Mouse (Mus musculus): ENCODE results near the gene Gm26602. TPM values are rescaled to one million over a fixed set of nuclear protein-coding genes. Genes with fewer than 3 reads are reported as not detected.
"Not testable (repeated sequence)": the region's sequence is repeated elsewhere in the genome, so short reads cannot be mapped to it uniquely, and the experiment has no call there.

The Gm26602 gene
- total RNA-seq, 2 experiments from 2014 or later: not detected

DNA sequence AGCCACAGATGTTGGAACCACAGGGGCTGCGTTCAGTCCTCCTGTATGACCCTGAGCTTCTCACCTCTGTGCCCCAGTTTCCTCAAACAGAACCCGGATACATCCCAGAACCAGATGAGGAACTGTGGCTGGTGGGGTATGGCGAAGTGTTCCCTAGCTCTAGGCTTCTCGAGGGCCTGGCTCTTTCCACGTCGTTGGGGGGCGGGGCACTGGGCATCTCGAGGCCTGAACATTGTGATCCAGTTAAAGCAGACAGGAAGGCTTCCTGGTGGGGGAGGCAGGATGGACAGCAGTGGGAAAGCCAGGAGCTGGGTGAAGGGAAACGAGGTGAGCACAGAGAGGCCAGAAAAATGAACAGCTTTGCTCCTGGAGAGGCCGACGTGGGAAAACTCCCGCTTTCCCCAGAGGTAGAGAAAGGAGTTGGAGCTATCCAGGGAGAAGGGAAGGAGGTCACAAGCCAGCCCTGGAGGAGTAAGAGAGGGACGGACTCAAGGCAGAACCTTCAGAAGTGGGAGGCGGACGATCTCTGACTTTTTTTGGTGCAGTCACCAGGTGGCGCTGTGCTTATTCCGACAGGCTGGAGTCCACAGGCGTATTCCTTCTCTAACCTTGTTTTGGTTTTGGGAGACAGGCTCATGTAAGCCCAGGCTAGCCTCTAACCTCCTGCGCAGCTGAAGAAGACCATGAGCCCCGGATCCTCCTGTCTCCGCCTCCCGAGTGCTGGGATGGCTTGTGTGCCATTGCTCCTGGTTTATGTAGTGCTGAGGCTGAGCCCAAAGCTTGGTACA is 27.2 kb upstream of the Gm26602 start:
- DNase-seq (ENCODE audit: extremely low spot score in 1 of 2, low spot score in 2 of 2): peak; percentile 59 to 86
- intact Hi-C loops (cut with DNase I): no loop called here

- DNase-seq (ENCODE audit: extremely low spot score in 1 of 2, low spot score in 2 of 2): peak in 1 of 2 experiments; percentile 60
Measured at GRCm38 (mm10) chr10:79884446-79884845, 26.2 kb upstream of the Gm26602 start.

DNA sequence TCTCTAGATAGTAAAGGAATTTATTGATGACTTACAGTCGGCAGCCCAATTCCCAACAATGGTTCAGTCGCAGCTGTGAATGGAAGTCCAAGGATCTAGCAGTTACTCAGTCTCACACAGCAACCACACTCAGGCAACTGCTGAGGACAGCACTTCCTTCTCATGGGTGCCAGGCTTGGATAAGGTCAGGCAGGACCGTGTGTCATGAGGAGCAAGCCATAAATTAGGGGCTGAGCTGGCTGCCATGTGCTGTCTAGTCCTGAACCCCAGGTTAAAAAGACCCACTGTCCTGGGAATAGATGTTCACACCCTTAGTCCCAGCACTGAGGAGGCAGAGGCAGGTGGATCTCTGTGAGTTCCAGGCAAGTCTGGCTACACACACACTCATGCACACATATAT is 25.7 kb upstream of the Gm26602 start:
- not testable (repeated sequence) for DNase-seq (ENCODE audit: extremely low spot score in 1 of 2, low spot score in 2 of 2)
- intact Hi-C loops (cut with DNase I): loop anchor here (5.0 kb wide), 1 partner anchor 37 kb away; the partner anchor contains the start of gene R3hdm4

More at GRCm38 (mm10) chr10:79884446-79884845, 26.2 kb upstream of the Gm26602 start:
- intact Hi-C loops (cut with DNase I): no loop called here

DNA sequence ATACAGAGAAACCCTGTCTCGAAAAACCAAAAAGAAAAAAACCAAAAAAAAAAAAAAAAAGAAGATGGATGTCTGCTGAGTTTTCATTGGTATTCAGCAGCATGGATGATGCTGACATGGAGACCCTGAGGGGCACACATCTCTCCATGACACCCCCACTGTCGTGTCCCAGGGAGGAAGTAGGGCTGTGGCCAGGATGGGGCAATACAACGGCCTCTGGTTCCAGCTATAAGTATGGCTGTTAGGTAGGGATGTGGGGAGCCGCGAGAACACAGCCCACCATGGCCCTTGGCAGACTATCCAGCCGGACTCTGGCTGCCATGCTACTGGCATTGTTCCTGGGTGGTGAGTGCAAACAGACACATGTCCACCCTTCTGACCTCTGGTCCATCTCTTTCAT is 24.6 kb upstream of the Gm26602 start, which contains the start of gene Elane:
TSS of gene Elane (plus strand) at position 194 of the 400 bp plus-strand sequence.
- intact Hi-C loops (cut with DNase I): loop anchor here (5.0 kb wide), 1 partner anchor 36 kb away; the partner anchor contains the start of gene R3hdm4
- DNase-seq (ENCODE audit: extremely low spot score in 1 of 2, low spot score in 2 of 2): no peak

DNA sequence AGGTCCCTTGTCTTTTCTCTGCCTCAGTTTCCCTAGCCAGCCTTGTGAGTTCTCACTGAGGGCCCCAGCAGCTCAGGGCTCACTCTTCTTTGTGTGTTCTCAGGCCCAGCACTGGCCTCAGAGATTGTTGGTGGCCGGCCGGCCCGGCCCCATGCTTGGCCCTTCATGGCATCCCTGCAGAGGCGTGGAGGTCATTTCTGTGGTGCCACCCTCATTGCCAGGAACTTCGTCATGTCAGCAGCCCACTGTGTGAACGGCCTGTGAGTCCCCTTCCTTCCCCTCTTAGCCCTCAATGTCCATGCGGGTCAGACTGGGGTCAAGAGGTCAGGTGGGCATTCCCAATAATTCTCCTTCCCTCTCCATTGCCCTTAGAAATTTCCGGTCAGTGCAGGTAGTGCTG is 24.0 kb upstream of the Gm26602 start:
- no peak for DNase-seq (ENCODE audit: extremely low spot score in 1 of 2, low spot score in 2 of 2)
- intact Hi-C loops (cut with DNase I): loop anchor here (5.0 kb wide), 1 partner anchor 36 kb away; the partner anchor contains the start of gene R3hdm4

- no peak for DNase-seq (ENCODE audit: extremely low spot score in 1 of 2, low spot score in 2 of 2)
- intact Hi-C loops (cut with DNase I): loop anchor here (5.0 kb wide), 1 partner anchor 33 kb away; the partner anchor contains the start of gene R3hdm4
Measured at GRCm38 (mm10) chr10:79889386-79889785, 21.3 kb upstream of the Gm26602 start.

DNA sequence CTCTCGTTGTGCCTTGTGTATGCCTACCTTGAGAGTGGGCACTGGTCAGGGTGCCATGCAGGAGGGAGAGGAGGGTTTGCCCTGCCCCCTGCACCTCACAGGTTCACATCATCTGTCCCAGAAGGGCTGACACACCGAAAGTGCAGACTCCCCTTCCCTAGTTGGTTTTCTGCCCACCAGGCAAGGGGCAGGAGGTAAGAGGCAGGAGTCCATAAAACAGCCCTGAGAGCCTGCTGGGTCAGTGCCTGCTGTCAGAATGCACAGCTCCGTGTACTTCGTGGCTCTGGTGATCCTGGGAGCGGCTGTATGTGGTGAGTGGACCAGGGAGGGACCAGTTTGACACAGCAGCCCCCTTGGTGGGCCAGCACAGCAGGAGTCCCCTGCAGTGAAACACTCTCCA is 20.0 kb upstream of the Gm26602 start, which contains the start of gene Cfd:
TSS of gene Cfd (plus strand) at position 184 of the 400 bp plus-strand sequence.
- intact Hi-C loops (cut with DNase I): no loop called here

GRCm38 (mm10) chr10:79892451-79893118 is 18.1 kb upstream of the Gm26602 start:
- intact Hi-C loops (cut with DNase I): not testable (repeated sequence)
- peak; percentile 51 to 78 for DNase-seq (ENCODE audit: extremely low spot score in 1 of 2, low spot score in 2 of 2)

More for the DNA sequence above, 20.0 kb upstream of the Gm26602 start, which contains the start of gene Cfd:
- DNase-seq (ENCODE audit: extremely low spot score in 1 of 2, low spot score in 2 of 2): no peak

DNA sequence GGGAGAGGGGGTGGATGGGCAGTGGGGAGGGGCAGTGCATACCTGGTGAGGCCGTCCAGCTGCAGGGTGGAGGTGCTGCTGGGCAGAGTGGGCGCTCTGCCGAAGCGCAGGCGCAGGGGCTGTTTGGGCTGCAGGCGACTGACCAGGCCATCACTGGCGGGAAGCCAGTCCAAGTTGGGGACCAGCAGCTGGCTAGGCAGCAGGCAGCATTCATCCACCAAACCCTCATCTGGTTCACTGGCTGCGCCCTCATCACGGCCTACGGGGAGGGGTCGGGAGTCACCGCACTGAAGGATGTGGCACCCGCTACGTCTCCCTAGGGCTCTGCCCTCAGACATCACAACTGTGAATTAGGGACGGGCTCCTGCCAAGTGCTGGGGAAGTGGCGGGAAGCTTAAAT is 14.3 kb upstream of the Gm26602 start:
- no peak for DNase-seq (ENCODE audit: extremely low spot score in 1 of 2, low spot score in 2 of 2)
- intact Hi-C loops (cut with DNase I): no loop called here

- intact Hi-C loops (cut with DNase I): no loop called here
- DNase-seq (ENCODE audit: extremely low spot score in 1 of 2, low spot score in 2 of 2): no peak
Measured at GRCm38 (mm10) chr10:79896814-79897213, 13.8 kb upstream of the Gm26602 start.

- intact Hi-C loops (cut with DNase I): no loop called here
- no peak for DNase-seq (ENCODE audit: extremely low spot score in 1 of 2, low spot score in 2 of 2)
Measured at GRCm38 (mm10) chr10:79897316-79898245, 13.1 kb upstream of the Gm26602 start.

DNA sequence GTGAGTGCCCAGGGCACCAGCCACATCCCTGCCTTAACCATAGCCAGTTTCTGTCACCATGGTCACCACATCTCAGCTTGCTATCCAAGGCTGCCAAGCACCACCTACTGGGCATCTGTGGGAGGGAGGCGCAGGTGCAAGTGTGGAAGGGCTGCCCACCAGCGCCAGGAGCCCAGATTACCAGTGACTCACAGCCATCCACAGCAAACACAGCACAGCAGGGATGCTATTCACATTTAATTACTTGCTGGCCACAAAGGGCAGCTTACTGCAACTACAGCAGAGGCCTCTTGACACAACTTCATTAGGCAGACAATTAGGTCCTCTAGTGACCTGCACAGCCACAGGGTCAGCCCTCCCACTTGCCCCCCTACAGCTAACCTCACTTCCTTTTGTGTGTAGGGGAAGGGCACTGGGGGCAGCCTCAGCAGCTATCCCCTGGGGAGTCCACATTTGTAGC is 9.7 kb upstream of the Gm26602 start:
- intact Hi-C loops (cut with DNase I): no loop called here

DNA sequence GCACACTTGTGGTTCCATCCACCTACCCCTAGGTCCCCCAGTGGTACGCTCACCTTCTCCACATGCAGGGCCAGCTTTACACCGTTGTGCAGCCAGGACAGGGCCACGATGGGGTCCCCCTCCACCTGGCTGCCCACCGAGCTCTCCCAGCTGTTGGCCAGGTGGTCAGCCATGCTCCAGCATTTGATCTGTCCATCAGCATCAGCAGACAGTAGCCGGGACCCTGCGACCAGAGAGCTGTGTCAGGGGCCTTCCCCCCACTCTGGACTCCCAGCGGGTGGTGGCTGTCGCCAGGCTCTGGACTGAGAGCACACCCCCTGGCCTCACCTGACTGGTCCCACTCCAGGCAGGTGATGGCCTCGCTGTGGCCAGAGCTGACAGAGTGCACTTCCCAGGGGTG is 3.9 kb upstream of the Gm26602 start:
- intact Hi-C loops (cut with DNase I): no loop called here
- no peak for DNase-seq (ENCODE audit: extremely low spot score in 1 of 2, low spot score in 2 of 2)

More for the DNA sequence above, 9.7 kb upstream of the Gm26602 start:
- no peak for DNase-seq (ENCODE audit: extremely low spot score in 1 of 2, low spot score in 2 of 2)

- no peak for DNase-seq (ENCODE audit: extremely low spot score in 1 of 2, low spot score in 2 of 2)
- intact Hi-C loops (cut with DNase I): no loop called here
Measured at GRCm38 (mm10) chr10:79907415-79907814, 3.2 kb upstream of the Gm26602 start.

- DNase-seq (ENCODE audit: extremely low spot score in 1 of 2, low spot score in 2 of 2): peak; percentile 90 to 97
- intact Hi-C loops (cut with DNase I): no loop called here
Measured at GRCm38 (mm10) chr10:79908167-79909091, 2.2 kb upstream of the Gm26602 start, which contains the start of gene Med16. Med16 (minus strand) TSS chr10:79908923.

DNA sequence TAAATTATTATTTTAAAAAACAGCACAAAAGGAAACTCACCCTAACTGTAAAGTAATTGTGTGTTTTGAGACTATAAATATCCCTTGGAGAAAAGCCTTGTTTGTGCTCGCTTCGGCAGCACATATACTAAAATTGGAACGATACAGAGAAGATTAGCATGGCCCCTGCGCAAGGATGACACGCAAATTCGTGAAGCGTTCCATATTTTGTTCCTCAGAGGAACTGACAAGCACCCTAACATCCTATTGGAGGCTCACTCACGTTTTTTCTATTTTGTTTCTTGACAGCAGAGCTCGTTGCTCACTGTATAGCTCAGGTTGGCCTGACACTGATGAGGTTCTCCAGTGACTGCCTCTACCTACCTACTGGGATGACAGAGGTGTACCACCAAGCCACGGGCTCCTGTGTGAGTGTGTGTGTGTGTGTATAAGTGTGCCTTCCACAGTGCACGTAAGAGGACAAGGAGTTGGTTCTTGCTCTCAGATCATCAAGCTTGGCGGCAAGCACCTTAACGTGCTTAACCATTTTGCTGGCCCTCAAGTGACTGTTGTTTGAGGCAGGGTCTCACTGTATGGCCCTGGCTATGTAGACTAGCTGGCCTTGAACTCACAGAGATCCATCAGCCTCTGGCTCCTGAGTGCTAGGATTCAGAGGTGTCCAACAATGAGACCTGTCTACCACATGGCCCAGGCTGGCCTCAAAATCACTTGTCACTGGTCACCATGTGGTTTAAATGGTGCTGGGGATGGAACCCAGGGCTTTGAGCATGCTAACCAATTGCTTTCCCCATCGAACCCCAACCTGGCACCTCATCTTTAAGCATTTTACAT is 1.3 kb upstream of the Gm26602 start:
- intact Hi-C loops (cut with DNase I): no loop called here

DNA sequence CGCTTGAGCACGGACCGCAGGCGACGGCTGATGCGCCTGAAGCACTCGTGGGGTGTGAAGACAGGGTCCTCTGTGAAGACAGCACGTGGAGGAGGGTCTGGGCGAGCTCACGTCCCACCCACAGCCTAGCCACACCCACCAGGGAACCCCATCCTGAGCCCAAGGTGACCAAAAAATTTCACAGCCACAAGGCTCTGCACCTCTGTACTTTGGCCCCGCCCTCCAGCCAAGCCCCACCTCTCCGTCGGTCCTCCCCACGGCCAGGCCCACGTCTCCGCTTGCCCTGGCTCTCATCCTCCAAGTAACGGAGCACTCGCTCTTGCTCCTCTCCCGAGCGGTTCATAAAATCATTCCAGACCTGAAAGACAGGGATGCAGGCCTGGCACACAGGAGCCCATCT is 1.8 kb downstream of the Gm26602 start:
- intact Hi-C loops (cut with DNase I): no loop called here

More for the DNA sequence above, 1.3 kb upstream of the Gm26602 start:
- DNase-seq (ENCODE audit: extremely low spot score in 1 of 2, low spot score in 2 of 2): peak in 1 of 2 experiments; percentile 72

More for the DNA sequence above, 1.8 kb downstream of the Gm26602 start:
- DNase-seq (ENCODE audit: extremely low spot score in 1 of 2, low spot score in 2 of 2): peak in 1 of 2 experiments; percentile 44

All from left cerebral cortex, postnatal 10 days (tissue).